Mouse (Mus musculus): ENCODE data around the gene Rhoc. TPM values are rescaled to one million over a fixed set of nuclear protein-coding genes. Genes with fewer than 3 reads are reported as not detected.
"Not testable (repeated sequence)": the region's sequence is repeated elsewhere in the genome, so short reads cannot be mapped to it uniquely, and the experiment has no call there.

The Rhoc gene
- 123 and 125 TPM in 2 replicates for polyA plus RNA-seq (2011; ENCODE audit: insufficient read depth, insufficient read length, low read depth, missing spikeins)

GRCm38 (mm10) chr3:104788075-104788474 lies at the start of gene Rhoc:
TSS of gene Rhoc (plus strand) at chr3:104788375.
- H3K27me3 ChIP-seq (ENCODE audit: control insufficient read depth, insufficient read depth, low read length, poor library complexity, severe bottlenecking): no peaks in the 10 kb centered on the region
- peak within 1 kb of the TSS; percentile 96 for H3K4me3 ChIP-seq (ENCODE audit: low read depth, low read length)
- H3K9ac ChIP-seq (ENCODE audit: low read depth, poor library complexity, severe bottlenecking): peak within 1 kb of the TSS; percentile 90
- TF ChIP-seq POLR2A (IDR thresholded peaks at IDR 0.05; ENCODE audit: insufficient read depth, low read length) (no peak), CTCF (IDR thresholded peaks at IDR 0.05; ENCODE audit: low read depth, low read length) (no peak), EP300 (IDR thresholded peaks at IDR 0.05; ENCODE audit: insufficient read depth, low read depth, low read length) (no peak)
- H3K36me3 ChIP-seq (ENCODE audit: control insufficient read depth, insufficient read depth, low read length, poor library complexity, severe bottlenecking): no peaks in the 10 kb centered on the region
- H3K27ac ChIP-seq (ENCODE audit: insufficient read depth, low read length): 0 out of 2 replicates have a peak within 1 kb of the TSS, but pooled peaks have one; percentile 32
- no peaks in the 10 kb centered on the region for H3K9me3 ChIP-seq (replicated peaks; ENCODE audit: control insufficient read depth, insufficient read depth, low read length, poor library complexity, severe bottlenecking)
- peaks cover 15% of the 10 kb centered on the region for H3K4me1 ChIP-seq (ENCODE audit: control insufficient read depth, insufficient read depth, low read length)

GRCm38 (mm10) chr3:104741954-104742353 lies 46.2 kb upstream of the Rhoc start:
- Histone ChIP-seq H3K27me3 (ENCODE audit: control insufficient read depth, insufficient read depth, low read length, poor library complexity, severe bottlenecking) (no peaks in the 10 kb centered on the region), H3K27ac (ENCODE audit: insufficient read depth, low read length) (no peak overlapping the region), H3K9me3 (replicated peaks; ENCODE audit: control insufficient read depth, insufficient read depth, low read length, poor library complexity, severe bottlenecking) (no peaks in the 10 kb centered on the region), H3K9ac (ENCODE audit: low read depth, poor library complexity, severe bottlenecking) (no peak overlapping the region), H3K4me1 (ENCODE audit: control insufficient read depth, insufficient read depth, low read length) (no peaks in the 10 kb centered on the region), H3K4me3 (ENCODE audit: low read depth, low read length) (no peak overlapping the region), H3K36me3 (ENCODE audit: control insufficient read depth, insufficient read depth, low read length, poor library complexity, severe bottlenecking) (no peaks in the 10 kb centered on the region)
- TF ChIP-seq POLR2A (IDR thresholded peaks at IDR 0.05; ENCODE audit: insufficient read depth, low read length): no peak
- TF ChIP-seq EP300 (IDR thresholded peaks at IDR 0.05; ENCODE audit: insufficient read depth, low read depth, low read length): no peak
- no peak for TF ChIP-seq CTCF (IDR thresholded peaks at IDR 0.05; ENCODE audit: low read depth, low read length)

- Histone ChIP-seq H3K4me1 (ENCODE audit: control insufficient read depth, insufficient read depth, low read length) (no peaks in the 10 kb centered on the region), H3K4me3 (ENCODE audit: low read depth, low read length) (no peak overlapping the region), H3K9me3 (replicated peaks; ENCODE audit: control insufficient read depth, insufficient read depth, low read length, poor library complexity, severe bottlenecking) (no peaks in the 10 kb centered on the region), H3K27me3 (ENCODE audit: control insufficient read depth, insufficient read depth, low read length, poor library complexity, severe bottlenecking) (no peaks in the 10 kb centered on the region), H3K9ac (ENCODE audit: low read depth, poor library complexity, severe bottlenecking) (no peak overlapping the region), H3K27ac (ENCODE audit: insufficient read depth, low read length) (no peak overlapping the region), H3K36me3 (ENCODE audit: control insufficient read depth, insufficient read depth, low read length, poor library complexity, severe bottlenecking) (no peaks in the 10 kb centered on the region)
- TF ChIP-seq EP300 (IDR thresholded peaks at IDR 0.05; ENCODE audit: insufficient read depth, low read depth, low read length) (no peak), CTCF (IDR thresholded peaks at IDR 0.05; ENCODE audit: low read depth, low read length) (no peak), POLR2A (IDR thresholded peaks at IDR 0.05; ENCODE audit: insufficient read depth, low read length) (no peak)
These were observed 45.0 kb upstream of the Rhoc start for GRCm38 (mm10) chr3:104743161-104743560.

- no peaks in the 10 kb centered on the region for H3K27me3 ChIP-seq (ENCODE audit: control insufficient read depth, insufficient read depth, low read length, poor library complexity, severe bottlenecking)
- TF ChIP-seq CTCF (IDR thresholded peaks at IDR 0.05; ENCODE audit: low read depth, low read length) (no peak), EP300 (IDR thresholded peaks at IDR 0.05; ENCODE audit: insufficient read depth, low read depth, low read length) (no peak), POLR2A (IDR thresholded peaks at IDR 0.05; ENCODE audit: insufficient read depth, low read length) (no peak)
- H3K9ac ChIP-seq (ENCODE audit: low read depth, poor library complexity, severe bottlenecking): no peak overlapping the region
- H3K4me3 ChIP-seq (ENCODE audit: low read depth, low read length): no peak overlapping the region
- H3K27ac ChIP-seq (ENCODE audit: insufficient read depth, low read length): no peak overlapping the region
- no peaks in the 10 kb centered on the region for H3K36me3 ChIP-seq (ENCODE audit: control insufficient read depth, insufficient read depth, low read length, poor library complexity, severe bottlenecking)
- H3K9me3 ChIP-seq (replicated peaks; ENCODE audit: control insufficient read depth, insufficient read depth, low read length, poor library complexity, severe bottlenecking): no peaks in the 10 kb centered on the region
- H3K4me1 ChIP-seq (ENCODE audit: control insufficient read depth, insufficient read depth, low read length): no peaks in the 10 kb centered on the region
These were observed 44.3 kb upstream of the Rhoc start for GRCm38 (mm10) chr3:104743864-104744263.

- peak; percentile 51 for TF ChIP-seq CTCF (IDR thresholded peaks at IDR 0.05; ENCODE audit: low read depth, low read length)
- H3K27ac ChIP-seq (ENCODE audit: insufficient read depth, low read length); H3K4me1 ChIP-seq (ENCODE audit: control insufficient read depth, insufficient read depth, low read length); H3K36me3 ChIP-seq (ENCODE audit: control insufficient read depth, insufficient read depth, low read length, poor library complexity, severe bottlenecking); H3K9me3 ChIP-seq (replicated peaks; ENCODE audit: control insufficient read depth, insufficient read depth, low read length, poor library complexity, severe bottlenecking); H3K27me3 ChIP-seq (ENCODE audit: control insufficient read depth, insufficient read depth, low read length, poor library complexity, severe bottlenecking): not testable (repeated sequence)
- Histone ChIP-seq H3K4me3 (ENCODE audit: low read depth, low read length) (peak overlapping the region; percentile 32), H3K9ac (ENCODE audit: low read depth, poor library complexity, severe bottlenecking) (peak overlapping the region; percentile 40; the same call in 1 of the 2 replicates)
These were observed 35.3 kb upstream of the Rhoc start for GRCm38 (mm10) chr3:104752845-104753244.

DNA sequence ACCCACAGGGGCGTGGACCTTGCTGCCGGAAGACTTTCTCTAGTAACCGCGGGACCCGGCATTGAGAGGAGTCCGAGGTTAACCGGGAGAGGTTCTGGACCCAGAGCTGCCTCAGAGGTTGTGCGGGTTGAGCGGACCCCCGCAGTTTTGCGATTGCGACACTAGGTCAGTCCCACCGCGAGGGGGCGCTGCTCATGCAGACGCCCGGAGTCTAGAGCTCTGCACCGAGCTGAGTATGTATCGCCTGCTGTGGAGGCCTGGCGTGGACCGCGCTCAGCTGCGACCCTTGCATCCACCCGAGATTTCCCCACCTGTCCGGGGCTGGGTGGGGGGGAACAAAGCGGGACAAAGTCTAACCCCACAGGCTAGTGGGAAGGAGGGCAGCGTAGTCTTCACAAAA lies 29.8 kb upstream of the Rhoc start:
- Histone ChIP-seq H3K36me3 (ENCODE audit: control insufficient read depth, insufficient read depth, low read length, poor library complexity, severe bottlenecking) (no peaks in the 10 kb centered on the region), H3K27me3 (ENCODE audit: control insufficient read depth, insufficient read depth, low read length, poor library complexity, severe bottlenecking) (no peaks in the 10 kb centered on the region), H3K4me3 (ENCODE audit: low read depth, low read length) (peak overlapping the region; percentile 26; the same call in 1 of the 2 replicates), H3K27ac (ENCODE audit: insufficient read depth, low read length) (no peak overlapping the region), H3K9me3 (replicated peaks; ENCODE audit: control insufficient read depth, insufficient read depth, low read length, poor library complexity, severe bottlenecking) (no peaks in the 10 kb centered on the region), H3K9ac (ENCODE audit: low read depth, poor library complexity, severe bottlenecking) (peak overlapping the region; percentile 1; the same call in 1 of the 2 replicates), H3K4me1 (ENCODE audit: control insufficient read depth, insufficient read depth, low read length) (no peaks in the 10 kb centered on the region)
- peak; percentile 89 for TF ChIP-seq CTCF (IDR thresholded peaks at IDR 0.05; ENCODE audit: low read depth, low read length)
- no peak for TF ChIP-seq EP300 (IDR thresholded peaks at IDR 0.05; ENCODE audit: insufficient read depth, low read depth, low read length)

All from ES-Bruce4 (cell line).